Mouse (Mus musculus) right cerebral cortex, postnatal 14 days (tissue): ENCODE data around the gene Rbm34.
"Not testable (repeated sequence)": the region's sequence is repeated elsewhere in the genome, so short reads cannot be mapped to it uniquely, and the experiment has no call there.

Experiments
- DNase-seq: peaks from one replicate; pipeline ENCODE4 v3.0.0; 2022

Gene Rbm34

DNA sequence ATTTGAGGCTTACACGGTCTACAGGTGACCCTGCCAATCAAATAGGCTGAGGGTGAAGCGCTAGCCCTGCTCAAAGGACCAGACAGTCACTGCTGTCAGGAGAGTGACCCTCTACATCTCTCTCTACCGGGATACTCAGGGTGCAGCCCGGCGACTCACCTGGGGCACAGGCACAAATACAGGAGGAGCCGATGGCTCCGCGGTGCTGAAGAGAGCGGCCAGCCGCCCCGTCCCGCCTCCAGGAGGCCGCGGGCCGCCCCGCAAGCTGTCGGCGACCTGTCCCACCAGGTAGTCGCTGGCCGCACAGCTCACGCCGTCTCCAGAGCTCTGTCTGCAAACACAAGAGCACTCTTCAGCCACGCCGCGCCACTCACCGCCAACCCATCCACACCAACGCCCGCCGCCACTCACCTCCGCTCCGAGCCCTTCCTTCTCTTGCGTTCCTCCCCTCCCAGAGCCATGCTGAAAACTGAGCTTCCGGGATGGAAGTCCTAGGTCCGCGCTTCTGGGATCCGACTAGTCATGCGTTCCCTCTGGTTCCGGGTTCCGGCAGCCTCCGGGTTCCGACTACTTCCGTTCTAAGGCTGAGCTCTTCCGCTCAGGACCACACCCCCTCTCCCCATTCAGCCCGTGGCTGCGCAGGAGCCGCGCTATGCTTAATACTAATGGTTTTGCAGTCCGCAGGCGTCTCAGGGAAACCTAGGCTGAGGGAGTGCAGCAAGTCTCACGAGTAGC, at the start of gene Rbm34:
Gene Rbm34, minus strand, starts transcription at position 493 of the 735 bp plus-strand sequence.
- DNase-seq: peak; percentile 93

GRCm38 (mm10) chr8:127011668-127012067, 40.8 kb upstream of the Rbm34 start:
- no peak for DNase-seq

GRCm38 (mm10) chr8:126994506-126994905, 23.6 kb upstream of the Rbm34 start:
- DNase-seq: no peak

DNA sequence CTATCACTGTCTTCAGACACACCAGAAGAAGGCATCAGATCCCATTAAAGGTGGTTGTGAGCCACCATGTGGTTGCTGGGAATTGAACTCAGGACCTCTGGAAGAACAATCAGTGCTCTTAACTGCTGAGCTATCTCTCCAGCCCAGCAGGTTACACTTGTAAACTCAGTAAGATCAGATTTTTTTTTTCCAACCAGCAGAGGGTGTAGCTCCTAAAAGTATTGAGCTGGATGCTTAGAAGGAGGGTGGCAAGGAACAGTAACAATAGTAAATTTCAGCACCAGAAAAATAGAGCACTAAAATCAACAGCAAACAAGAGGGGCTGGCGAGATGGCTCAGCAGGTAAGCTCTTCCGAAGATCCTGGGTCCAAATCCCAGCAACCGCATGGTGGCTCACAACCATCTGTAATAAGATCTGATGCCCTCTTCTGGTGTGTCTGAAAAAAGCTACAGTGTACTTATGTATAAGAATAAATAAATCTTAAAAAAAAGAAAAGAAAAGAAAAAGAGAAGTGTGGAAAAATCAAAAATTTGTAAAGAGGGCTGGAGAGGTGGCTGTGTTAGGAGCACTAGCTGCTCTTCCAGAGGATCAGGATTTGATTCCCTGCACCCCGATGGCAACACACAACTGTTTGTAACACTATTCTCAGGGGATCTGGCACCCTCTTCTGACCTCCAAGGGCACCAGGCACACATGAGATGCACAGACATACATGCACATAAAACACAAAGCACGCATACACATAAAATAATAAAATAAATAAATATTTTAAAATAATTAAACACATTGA, 18.7 kb upstream of the Rbm34 start:
- no peak for DNase-seq

GRCm38 (mm10) chr8:126988346-126989006, 17.6 kb upstream of the Rbm34 start:
- DNase-seq: no peak

DNA sequence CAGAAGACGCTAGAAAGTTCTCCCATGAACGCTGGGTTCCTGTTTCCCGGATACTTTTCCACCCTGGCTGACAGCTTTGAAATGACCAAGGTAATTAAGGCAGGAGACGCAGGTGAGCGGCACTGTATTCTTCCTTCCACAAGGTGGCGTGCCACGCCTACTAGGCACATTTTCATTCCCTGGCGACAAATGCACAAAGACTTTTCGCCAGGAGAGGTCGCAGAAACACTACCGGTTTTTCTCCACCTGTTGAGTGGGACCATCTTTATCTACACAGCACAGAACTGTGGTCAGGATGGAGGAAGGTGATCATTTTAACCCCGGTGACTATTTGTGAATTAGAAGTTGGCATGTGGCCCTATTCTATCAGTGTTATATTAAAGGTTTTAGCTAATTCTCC, 15.6 kb upstream of the Rbm34 start:
- peak; percentile 77 for DNase-seq

- no peak for DNase-seq
Observed at GRCm38 (mm10) chr8:126980046-126980445, 9.2 kb upstream of the Rbm34 start.

GRCm38 (mm10) chr8:126979091-126979920, 8.4 kb upstream of the Rbm34 start:
- DNase-seq: no peak

GRCm38 (mm10) chr8:126978535-126978934, 7.7 kb upstream of the Rbm34 start:
- not testable (repeated sequence) for DNase-seq

DNA sequence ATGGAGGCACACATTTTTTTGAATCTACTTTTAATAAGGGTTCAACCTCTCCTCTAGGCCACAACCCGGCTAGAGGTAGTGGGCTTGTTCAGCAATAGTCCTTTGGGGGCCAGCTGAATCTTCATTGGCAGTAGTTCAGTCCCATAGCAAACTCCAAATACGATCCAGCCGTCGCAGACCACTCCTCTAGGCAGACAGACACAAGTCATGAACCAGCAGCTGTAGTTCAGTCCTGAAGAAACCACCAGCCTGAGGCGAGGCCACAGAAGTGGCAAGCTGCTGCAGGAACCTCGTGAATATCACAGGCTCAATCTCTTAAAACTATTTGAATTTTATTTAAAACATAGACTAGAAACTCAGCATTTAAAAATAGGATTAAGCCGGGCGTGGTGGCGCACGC, 7.2 kb upstream of the Rbm34 start:
- DNase-seq: no peak

DNA sequence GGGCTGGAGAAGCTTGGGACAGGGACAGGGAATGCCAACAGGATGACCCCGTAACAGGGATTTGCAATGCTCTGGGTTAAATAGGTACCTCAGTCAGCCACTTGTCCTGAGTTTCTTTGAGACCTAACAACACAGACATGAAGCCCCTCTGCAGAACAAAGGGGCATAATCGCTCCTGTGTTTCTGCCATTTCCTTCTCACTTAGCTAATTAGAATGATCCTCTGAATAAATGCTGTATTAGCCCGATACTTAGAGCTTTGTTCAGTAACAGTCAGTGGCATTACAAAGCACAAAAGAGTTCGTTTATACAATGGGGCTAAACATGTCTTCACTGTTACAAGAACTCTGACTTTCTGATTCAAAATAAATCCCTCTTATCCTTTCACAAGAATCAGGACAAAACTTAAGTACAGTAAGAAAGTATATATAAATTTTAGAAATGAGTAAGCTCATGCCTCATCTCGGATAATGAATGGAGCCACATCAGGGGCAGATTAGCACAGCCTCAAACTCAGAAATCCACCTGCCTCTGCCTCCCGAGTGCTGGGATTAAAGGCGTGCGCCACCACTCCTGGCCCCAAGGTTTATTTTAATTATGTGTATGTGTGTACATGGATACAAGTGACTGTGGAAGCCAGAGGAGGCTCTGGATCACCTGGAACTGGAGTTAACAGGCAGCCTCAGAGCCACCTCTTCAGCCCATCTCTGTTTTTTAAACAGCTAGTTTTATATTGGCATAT, 5.9 kb upstream of the Rbm34 start:
- no peak for DNase-seq

- no peak for DNase-seq
Observed at GRCm38 (mm10) chr8:126975706-126976105, 4.8 kb upstream of the Rbm34 start.

- no peak for DNase-seq
Observed at GRCm38 (mm10) chr8:126974511-126974910, 3.6 kb upstream of the Rbm34 start.

- no peak for DNase-seq
Observed at GRCm38 (mm10) chr8:126973686-126974265, 2.9 kb upstream of the Rbm34 start.

DNA sequence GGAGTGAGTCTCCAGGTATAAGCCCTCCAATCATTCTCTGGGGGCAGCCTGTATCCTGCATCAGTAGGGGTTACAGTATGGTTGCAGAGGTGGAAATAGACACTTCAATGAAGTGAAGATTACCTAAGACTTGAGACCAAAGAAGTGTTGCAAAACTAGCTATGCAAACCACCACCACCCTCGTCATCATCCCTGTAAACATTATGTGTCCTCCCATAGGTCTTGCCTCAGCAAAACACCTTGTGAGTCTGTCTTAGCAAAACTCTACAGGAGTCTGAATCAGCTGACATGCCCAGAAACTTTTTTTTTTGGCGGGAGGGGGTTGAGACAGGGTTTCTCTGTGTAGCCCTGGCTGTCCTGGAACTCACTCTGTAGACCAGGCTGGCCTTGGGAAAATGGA, 1.8 kb upstream of the Rbm34 start:
- no peak for DNase-seq

- DNase-seq: no peak
Observed at GRCm38 (mm10) chr8:126972102-126972501, 1.2 kb upstream of the Rbm34 start.

DNA sequence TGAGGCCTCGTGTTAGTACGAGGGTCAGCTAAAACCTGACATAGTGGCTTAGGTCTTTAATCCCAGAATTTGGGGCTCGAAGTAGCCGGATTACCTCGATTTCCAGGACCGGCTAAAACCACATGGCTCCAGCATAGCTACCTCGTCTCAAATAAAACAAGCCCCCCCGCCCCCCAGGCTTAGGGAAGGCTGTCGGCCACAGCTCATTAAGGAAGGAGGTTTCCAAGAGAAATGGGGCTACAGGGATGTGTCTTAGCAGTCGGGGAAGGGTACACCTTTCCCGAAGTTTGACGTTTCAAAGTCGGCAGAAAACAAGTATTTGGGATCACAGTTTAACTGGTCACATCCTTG, 418 bp upstream of the Rbm34 start:
- no peak for DNase-seq

DNA sequence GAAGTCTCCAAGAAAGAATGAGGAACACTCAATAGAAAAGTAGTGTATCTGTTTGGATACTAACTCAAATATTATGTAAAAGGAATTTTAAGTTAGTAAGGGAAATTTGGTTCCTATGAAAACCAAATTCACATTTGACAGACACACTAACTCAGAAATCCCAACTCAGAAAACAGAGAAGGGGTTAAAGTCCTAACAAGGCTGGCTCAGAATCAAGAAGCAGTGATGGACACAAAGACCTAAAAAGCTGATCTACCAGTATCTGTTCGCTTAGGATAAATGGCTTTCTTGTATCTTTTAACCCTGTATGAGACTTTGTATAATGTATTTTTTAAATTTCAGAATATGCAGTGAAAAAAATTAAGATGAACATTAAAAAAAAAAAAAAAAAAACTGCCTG, 1.3 kb downstream of the Rbm34 start:
- DNase-seq: no peak

DNA sequence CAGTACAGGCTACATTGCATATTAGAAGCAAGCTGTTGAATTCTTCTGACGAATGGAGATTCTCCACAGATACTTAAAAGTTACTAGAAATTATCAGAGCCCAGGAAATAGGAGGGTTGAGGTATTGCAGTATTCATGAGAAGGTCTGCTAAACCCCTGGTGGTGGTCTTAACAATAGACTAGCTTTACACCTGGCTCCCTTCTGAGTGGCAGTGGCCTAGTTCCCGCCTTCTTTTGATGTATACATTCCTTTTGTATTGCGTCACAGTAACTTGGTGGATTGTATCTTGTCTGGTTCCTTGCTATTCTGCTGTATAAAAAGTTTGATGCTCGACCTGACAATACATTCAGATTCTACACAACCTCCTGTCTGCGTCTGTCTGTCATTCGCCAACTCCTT, 2.8 kb downstream of the Rbm34 start:
- no peak for DNase-seq

- no peak for DNase-seq
Observed at GRCm38 (mm10) chr8:126965246-126965645, 5.6 kb downstream of the Rbm34 start.

GRCm38 (mm10) chr8:126962871-126963270, 8.0 kb downstream of the Rbm34 start:
- no peak for DNase-seq

DNA sequence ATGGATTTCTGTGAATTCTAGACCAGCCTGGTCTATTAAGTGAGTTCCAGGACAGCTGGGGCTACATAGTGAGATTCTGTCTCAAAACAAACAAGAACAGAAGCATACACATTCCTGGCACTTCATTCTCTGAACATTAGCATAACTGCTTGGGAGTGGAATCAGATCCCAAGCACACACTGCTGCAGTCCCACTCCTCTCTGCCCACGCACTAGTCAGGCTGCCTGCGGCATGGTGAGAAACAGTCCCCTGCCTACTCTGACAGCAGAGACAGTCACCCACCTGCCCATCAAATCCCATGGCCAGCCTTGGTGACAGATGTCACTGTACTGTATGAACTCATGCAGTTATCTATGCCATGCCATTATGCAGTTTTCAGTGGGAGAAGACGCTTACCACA, 9.4 kb downstream of the Rbm34 start:
- no peak for DNase-seq
